Mouse (Mus musculus) right cerebral cortex, postnatal 4 days (tissue): ENCODE measurements at regions not wholly inside any gene's neighbourhood (a gene's known extent, or its start where the extent isn't known, plus 50 kb on each side); places are given as distances from the start of the nearest gene placed in this dataset.

Experiments used
- DNase-seq: peaks from one replicate; pipeline ENCODE4 v3.0.0-alpha.2; 2022

- no peak for DNase-seq
Measured at GRCm38 (mm10) chrX:11926868-11927535, 233.2 kb downstream of the Bcor start.

- DNase-seq = no peak
Measured at GRCm38 (mm10) chrX:11929448-11929847, 230.7 kb downstream of the Bcor start.

- no peak for DNase-seq
Measured at GRCm38 (mm10) chrX:11931432-11931831, 228.7 kb downstream of the Bcor start.

DNA sequence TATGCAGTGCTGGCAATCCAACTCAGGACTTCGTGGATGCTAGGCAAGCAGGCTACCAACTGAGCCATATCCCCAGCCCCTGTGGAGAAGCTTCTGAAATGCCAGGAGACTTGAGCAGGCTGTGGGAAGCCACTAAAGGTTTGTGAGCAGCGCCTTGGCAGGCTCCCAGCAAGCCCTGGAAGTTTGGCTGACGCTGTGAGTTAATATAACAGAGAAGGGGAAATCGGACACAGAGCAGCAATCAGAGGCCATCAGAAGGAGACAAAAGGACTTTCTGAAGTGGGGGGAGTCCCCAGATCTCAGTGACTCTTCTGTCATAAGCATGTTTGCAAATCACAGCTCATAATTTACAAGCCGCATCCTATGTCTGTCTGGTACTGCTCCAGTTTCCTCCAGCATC is 224.8 kb downstream of the Bcor start:
- peak; percentile 50 for DNase-seq

GRCm38 (mm10) chrX:11940246-11940645 is 219.9 kb downstream of the Bcor start:
- no peak for DNase-seq

DNA sequence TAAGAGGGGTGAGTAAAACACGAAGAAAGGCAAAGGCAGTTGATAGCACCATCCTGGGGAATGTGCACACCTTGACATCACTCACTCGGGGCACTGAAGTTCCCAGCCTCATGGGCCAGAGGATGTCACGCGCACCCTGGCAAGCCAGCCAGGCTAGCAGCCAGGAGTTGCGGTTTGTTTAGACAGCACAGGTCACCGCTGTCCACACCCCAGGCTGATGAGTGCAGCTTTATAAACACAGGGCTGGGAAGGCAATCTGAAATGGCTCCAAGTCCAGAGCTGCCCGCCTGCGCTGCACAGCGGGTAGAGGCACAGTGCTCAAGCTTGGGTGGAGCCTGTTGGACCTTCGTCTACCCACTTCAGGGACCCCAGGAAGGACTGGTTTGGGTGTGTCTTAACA is 216.8 kb downstream of the Bcor start:
- DNase-seq = no peak

DNA sequence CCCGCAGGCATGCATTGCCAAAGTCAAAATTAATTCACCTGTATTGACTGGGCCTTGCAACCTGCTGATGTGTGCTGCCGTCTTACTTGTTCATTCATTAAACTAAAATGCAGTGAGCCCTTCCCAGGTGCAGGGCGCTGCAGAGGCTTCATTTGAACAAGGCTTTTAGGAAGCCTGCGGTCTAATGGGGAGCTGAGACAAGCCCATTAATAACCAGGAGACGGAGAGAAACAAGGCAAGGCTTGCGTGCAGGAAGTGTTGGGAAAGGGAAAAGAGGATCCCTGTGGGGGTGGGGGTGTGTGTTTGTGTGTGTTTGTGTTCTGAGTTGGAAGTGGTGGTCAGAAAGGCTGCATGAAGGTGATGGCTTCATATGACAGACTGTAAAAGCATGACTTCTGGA is 215.6 kb downstream of the Bcor start:
- DNase-seq = no peak

DNA sequence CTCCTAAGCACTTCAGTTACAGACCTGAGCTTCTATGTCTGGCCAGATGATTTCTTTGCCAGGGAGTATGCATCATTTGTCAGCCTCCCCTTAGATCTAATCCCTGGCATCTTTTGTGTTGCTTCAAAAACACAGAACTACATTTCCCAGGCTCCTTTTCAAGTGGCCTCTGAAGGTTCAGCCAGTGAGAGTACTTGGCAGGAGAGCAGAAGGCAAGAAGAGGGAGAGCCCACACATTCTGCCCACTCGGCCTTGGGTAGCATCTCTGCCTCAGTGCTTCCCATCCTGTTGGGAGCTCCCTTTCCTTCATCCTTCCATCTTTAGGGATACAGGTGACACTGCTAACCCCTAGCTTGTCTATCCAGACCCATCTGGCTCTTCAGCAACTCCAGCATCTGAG is 214.9 kb downstream of the Bcor start:
- DNase-seq = no peak

DNA sequence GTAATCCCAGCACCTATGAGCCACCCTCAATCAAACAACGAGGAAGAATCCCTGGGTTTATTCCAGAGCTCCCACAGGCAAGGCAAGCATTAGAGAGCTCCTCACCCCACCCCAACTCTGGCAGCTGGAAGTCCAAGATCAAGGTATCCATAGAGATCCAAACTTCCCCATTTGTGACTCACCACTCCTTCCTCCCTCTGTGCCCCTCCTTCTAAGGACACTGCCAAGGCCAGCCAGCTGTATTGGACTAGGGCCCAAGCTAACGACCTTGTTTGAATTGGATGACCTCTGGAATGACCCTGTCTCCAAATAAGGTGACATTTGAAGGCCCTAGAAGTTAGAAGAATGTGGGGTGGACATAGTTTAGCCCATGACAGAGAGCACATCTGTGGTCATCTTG is 208.0 kb downstream of the Bcor start:
- DNase-seq = no peak

- no peak for DNase-seq
Measured at GRCm38 (mm10) chrX:11956194-11956593, 204.0 kb downstream of the Bcor start.

- DNase-seq = no peak
Measured at GRCm38 (mm10) chrX:11957011-11957410, 203.1 kb downstream of the Bcor start.

DNA sequence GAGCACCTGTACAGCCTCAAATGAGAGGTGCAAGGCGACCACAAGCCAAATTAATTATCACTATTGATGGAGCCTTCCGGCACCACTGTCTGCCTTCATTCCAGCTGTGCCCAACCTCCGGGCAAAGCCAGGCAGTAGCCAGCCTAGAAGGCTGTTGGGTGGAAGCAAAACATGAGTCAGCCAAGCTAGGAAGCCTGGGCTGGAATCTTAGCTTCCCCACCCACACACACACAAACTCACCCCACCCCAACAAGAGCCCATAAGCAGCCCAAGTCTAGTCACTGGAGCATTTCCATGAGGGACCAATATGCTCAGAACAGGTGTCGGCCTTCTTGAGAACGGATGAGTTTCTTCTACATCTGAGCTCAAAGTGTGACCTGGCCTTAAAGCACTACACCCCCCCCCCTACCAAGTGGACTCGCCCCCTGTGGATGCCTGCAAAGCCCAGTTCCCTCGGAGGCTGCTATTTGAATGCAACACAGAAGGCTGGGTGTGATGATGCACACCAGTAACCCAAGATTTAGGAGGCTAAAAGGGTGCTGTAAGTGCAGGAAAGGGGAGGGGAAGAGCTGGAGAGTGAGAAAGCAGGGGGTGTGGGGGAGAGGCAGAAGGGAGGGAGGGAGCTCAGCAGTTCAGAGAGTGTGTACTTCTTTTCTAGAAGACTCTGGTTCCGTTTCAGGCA is 200.1 kb downstream of the Bcor start:
- DNase-seq = no peak

DNA sequence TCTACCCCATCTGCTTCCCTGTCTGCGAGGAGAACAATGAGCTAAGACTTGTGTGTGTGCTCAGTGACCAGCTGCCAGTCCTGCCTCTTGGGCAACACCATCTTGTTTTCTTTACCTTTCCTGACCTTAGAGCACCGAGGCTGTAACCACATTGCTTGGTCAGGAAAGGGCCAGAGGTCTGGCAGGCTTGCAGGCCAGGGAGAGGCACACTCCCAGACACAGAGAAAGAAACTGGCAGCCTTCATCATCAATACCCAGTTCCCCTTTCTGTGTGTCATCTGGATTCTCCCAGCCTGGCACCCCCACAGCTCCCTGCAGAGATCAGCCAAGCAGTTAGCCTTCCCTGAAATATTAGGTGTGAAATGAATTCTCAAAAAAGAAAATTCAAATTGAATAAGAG is 198.8 kb downstream of the Bcor start:
- DNase-seq = no peak

DNA sequence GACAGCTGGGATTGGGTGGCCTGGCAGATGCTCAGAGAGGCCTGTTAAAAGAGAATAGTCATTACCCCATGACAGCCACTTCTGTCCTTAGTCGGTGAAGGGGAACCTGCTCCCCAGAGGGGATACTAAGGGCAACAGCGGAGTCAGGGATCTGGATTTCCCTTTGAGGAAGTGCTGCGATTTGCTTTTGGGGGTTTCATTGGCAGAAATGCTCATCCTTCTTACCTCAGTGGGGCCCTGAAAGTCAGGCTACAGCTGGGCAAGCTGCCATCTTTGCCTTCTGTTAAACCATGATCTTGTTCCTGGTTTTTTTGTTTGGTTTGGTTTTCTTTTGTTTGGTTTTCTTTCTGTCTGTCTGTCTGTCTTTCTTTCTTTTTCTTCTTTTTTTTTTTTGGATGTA is 195.7 kb downstream of the Bcor start:
- DNase-seq = no peak

DNA sequence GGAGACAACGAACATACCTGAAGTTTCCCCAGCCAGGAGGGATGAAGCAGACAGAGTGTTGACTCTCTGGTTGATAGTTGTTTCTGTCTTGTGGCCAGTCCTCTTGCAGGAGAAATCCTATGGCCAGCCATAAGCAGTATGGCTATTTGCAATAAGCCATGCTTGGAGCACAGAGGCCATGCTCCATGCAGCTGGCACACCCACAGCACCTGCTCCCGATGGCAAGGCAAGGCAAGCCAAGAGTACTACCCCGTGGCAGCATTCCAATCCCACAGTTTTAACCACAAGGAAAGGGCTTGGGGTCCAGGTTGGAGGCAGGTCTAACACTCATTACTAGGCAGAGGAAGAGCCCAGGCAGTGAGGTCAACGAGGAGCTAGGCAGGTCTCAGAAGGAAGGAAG is 181.5 kb downstream of the Bcor start:
- DNase-seq = no peak

GRCm38 (mm10) chrX:11983276-11983675 is 176.9 kb downstream of the Bcor start:
- no peak for DNase-seq
